Mouse (Mus musculus): ENCODE data around the gene Fbxo39. TPM values are rescaled to one million over a fixed set of nuclear protein-coding genes. Genes with fewer than 3 reads are reported as not detected.
A peak's percentile ranks its signal among the peaks of the same experiment; 100 is the strongest.

Fbxo39 gene
- total and polyA plus RNA-seq, 2 experiments from 2014 or later: not detected

- 91% methylated on average over 4 of the region's 4 CpGs for WGBS
- no peak for DNase-seq
Observed at GRCm38 (mm10) chr11:72310491-72310890, 3.8 kb upstream of the Fbxo39 start.

GRCm38 (mm10) chr11:72311355-72312001 lies 2.8 kb upstream of the Fbxo39 start:
- H3K4me3 ChIP-seq (ENCODE audit: low read depth, low read length): no peak overlapping the region
- H3K27ac ChIP-seq (ENCODE audit: low read depth, low read length): no peak overlapping the region
- ATAC-seq (no peak), DNase-seq (no peak)
- no peak overlapping the region for H3K4me2 ChIP-seq (ENCODE audit: low read depth)
- no peaks in the 10 kb centered on the region for H3K9me3 ChIP-seq (ENCODE audit: low read length)
- no peak overlapping the region for H3K9ac ChIP-seq
- TF ChIP-seq CTCF (IDR thresholded peaks at IDR 0.05; ENCODE audit: low read depth): no peak
- H3K36me3 ChIP-seq (ENCODE audit: insufficient read depth): no peaks in the 10 kb centered on the region
- no peaks in the 10 kb centered on the region for H3K4me1 ChIP-seq (ENCODE audit: insufficient read depth)
- peaks cover 8% of the 10 kb centered on the region; the same call in 1 of the 2 replicates for H3K27me3 ChIP-seq (ENCODE audit: insufficient read depth, low read length)
- 84% methylated on average over 10 of the region's 10 CpGs for whole genome bisulfite sequencing

More at GRCm38 (mm10) chr11:72310491-72310890, 3.8 kb upstream of the Fbxo39 start:
- Histone ChIP-seq H3K27me3 (ENCODE audit: insufficient read depth, low read length) (peaks cover 8% of the 10 kb centered on the region; the same call in 1 of the 2 replicates), H3K27ac (ENCODE audit: low read depth, low read length) (no peak overlapping the region), H3K9me3 (ENCODE audit: low read length) (no peaks in the 10 kb centered on the region), H3K4me3 (ENCODE audit: low read depth, low read length) (no peak overlapping the region), H3K9ac (no peak overlapping the region), H3K36me3 (ENCODE audit: insufficient read depth) (no peaks in the 10 kb centered on the region), H3K4me1 (ENCODE audit: insufficient read depth) (no peaks in the 10 kb centered on the region), H3K4me2 (ENCODE audit: low read depth) (no peak overlapping the region)
- no peak for TF ChIP-seq CTCF (IDR thresholded peaks at IDR 0.05; ENCODE audit: low read depth)
- ATAC-seq: no peak

- H3K36me3 ChIP-seq (ENCODE audit: insufficient read depth): no peaks in the 10 kb centered on the region
- DNase-seq (no peak), ATAC-seq (no peak)
- no peak overlapping the region for H3K4me3 ChIP-seq (ENCODE audit: low read depth, low read length)
- no peak overlapping the region for H3K9ac ChIP-seq
- no peaks in the 10 kb centered on the region for H3K9me3 ChIP-seq (ENCODE audit: low read length)
- WGBS: 83% methylated on average over 5 of the region's 5 CpGs
- H3K4me1 ChIP-seq (ENCODE audit: insufficient read depth): no peaks in the 10 kb centered on the region
- H3K27me3 ChIP-seq (ENCODE audit: insufficient read depth, low read length): peaks cover 8% of the 10 kb centered on the region; the same call in 1 of the 2 replicates
- no peak for TF ChIP-seq CTCF (IDR thresholded peaks at IDR 0.05; ENCODE audit: low read depth)
- no peak overlapping the region for H3K4me2 ChIP-seq (ENCODE audit: low read depth)
- no peak overlapping the region for H3K27ac ChIP-seq (ENCODE audit: low read depth, low read length)
Observed at GRCm38 (mm10) chr11:72318026-72318425, 3.8 kb downstream of the Fbxo39 start.

GRCm38 (mm10) chr11:72324431-72324830 lies 10.2 kb downstream of the Fbxo39 start:
- no peak overlapping the region for H3K27ac ChIP-seq (ENCODE audit: low read depth, low read length)
- no peaks in the 10 kb centered on the region for H3K9me3 ChIP-seq (ENCODE audit: low read length)
- WGBS: 62% methylated on average over 3 of the region's 3 CpGs
- no peak overlapping the region for H3K9ac ChIP-seq
- H3K27me3 ChIP-seq (ENCODE audit: insufficient read depth, low read length): no peaks in the 10 kb centered on the region
- no peaks in the 10 kb centered on the region for H3K36me3 ChIP-seq (ENCODE audit: insufficient read depth)
- ATAC-seq (no peak), DNase-seq (no peak)
- peak; percentile 30 for TF ChIP-seq CTCF (IDR thresholded peaks at IDR 0.05; ENCODE audit: low read depth)
- no peaks in the 10 kb centered on the region for H3K4me1 ChIP-seq (ENCODE audit: insufficient read depth)
- no peak overlapping the region for H3K4me3 ChIP-seq (ENCODE audit: low read depth, low read length)
- H3K4me2 ChIP-seq (ENCODE audit: low read depth): no peak overlapping the region

GRCm38 (mm10) chr11:72325701-72326100 lies 11.5 kb downstream of the Fbxo39 start:
- WGBS: 89% methylated on average over 4 of the region's 4 CpGs
- no peaks in the 10 kb centered on the region for H3K9me3 ChIP-seq (ENCODE audit: low read length)

GRCm38 (mm10) chr11:72332951-72333667 lies 18.9 kb downstream of the Fbxo39 start:
- H3K9ac ChIP-seq: no peak overlapping the region
- ATAC-seq: no peak
- WGBS: 81% methylated on average over 9 of the region's 9 CpGs
- H3K4me2 ChIP-seq (ENCODE audit: low read depth): no peak overlapping the region
- TF ChIP-seq CTCF (IDR thresholded peaks at IDR 0.05; ENCODE audit: low read depth): no peak
- H3K4me1 ChIP-seq (ENCODE audit: insufficient read depth): no peaks in the 10 kb centered on the region
- no peaks in the 10 kb centered on the region for H3K9me3 ChIP-seq (ENCODE audit: low read length)
- no peaks in the 10 kb centered on the region for H3K36me3 ChIP-seq (ENCODE audit: insufficient read depth)
- H3K4me3 ChIP-seq (ENCODE audit: low read depth, low read length): no peak overlapping the region
- no peak overlapping the region for H3K27ac ChIP-seq (ENCODE audit: low read depth, low read length)
- peak; percentile 21 for DNase-seq
- H3K27me3 ChIP-seq (ENCODE audit: insufficient read depth, low read length): no peaks in the 10 kb centered on the region

More at GRCm38 (mm10) chr11:72325701-72326100, 11.5 kb downstream of the Fbxo39 start:
- no peak overlapping the region for H3K4me2 ChIP-seq (ENCODE audit: low read depth)
- ATAC-seq: no peak
- no peaks in the 10 kb centered on the region for H3K4me1 ChIP-seq (ENCODE audit: insufficient read depth)
- H3K9ac ChIP-seq: no peak overlapping the region
- H3K4me3 ChIP-seq (ENCODE audit: low read depth, low read length): no peak overlapping the region
- H3K36me3 ChIP-seq (ENCODE audit: insufficient read depth): no peaks in the 10 kb centered on the region
- TF ChIP-seq CTCF (IDR thresholded peaks at IDR 0.05; ENCODE audit: low read depth): no peak
- DNase-seq: no peak
- H3K27me3 ChIP-seq (ENCODE audit: insufficient read depth, low read length): no peaks in the 10 kb centered on the region
- no peak overlapping the region for H3K27ac ChIP-seq (ENCODE audit: low read depth, low read length)

- H3K36me3 ChIP-seq (ENCODE audit: insufficient read depth): no peaks in the 10 kb centered on the region
- WGBS: 81% methylated on average over 4 of the region's 4 CpGs
- H3K9ac ChIP-seq: no peak overlapping the region
- no peak overlapping the region for H3K27ac ChIP-seq (ENCODE audit: low read depth, low read length)
- no peak overlapping the region for H3K4me3 ChIP-seq (ENCODE audit: low read depth, low read length)
- no peak for ATAC-seq
- no peaks in the 10 kb centered on the region for H3K4me1 ChIP-seq (ENCODE audit: insufficient read depth)
- TF ChIP-seq CTCF (IDR thresholded peaks at IDR 0.05; ENCODE audit: low read depth): no peak
- H3K4me2 ChIP-seq (ENCODE audit: low read depth): no peak overlapping the region
- H3K27me3 ChIP-seq (ENCODE audit: insufficient read depth, low read length): no peaks in the 10 kb centered on the region
- DNase-seq: no peak
- H3K9me3 ChIP-seq (ENCODE audit: low read length): no peaks in the 10 kb centered on the region
Observed at GRCm38 (mm10) chr11:72334653-72335052, 20.4 kb downstream of the Fbxo39 start.
